Mouse (Mus musculus) embryonic facial prominence, embryonic 12.5 days (tissue): Measurements from ENCODE around the gene Myh14. TPM values are rescaled to one million over a fixed set of nuclear protein-coding genes. Genes with fewer than 3 reads are reported as not detected.

Source experiments
- ATAC-seq: fragments of 200-750 bp; cut with Nextera tagmentation; 2 replicates; pipeline ENCODE4 v1.8.0; 2017; ENCODE audit not compliant: insufficient number of reproducible peaks, insufficient read depth, low FRiP score, low TSS enrichment
- H3K27ac ChIP-seq: fragments of 300-500 bp; sonication (generic); 2 replicates; pipeline ENCODE4 v1.5.1; 2016; ENCODE audit warnings: mild to moderate bottlenecking
- H3K27me3 ChIP-seq: fragments of 300-500 bp; sonication (generic); 2 replicates; pipeline ENCODE4 v1.6.1; 2016; ENCODE audit warnings: mild to moderate bottlenecking, moderate library complexity
- H3K36me3 ChIP-seq: fragments of 300-500 bp; sonication (generic); 2 replicates; pipeline ENCODE4 v1.6.1; 2016; ENCODE audit warnings: mild to moderate bottlenecking
- H3K4me1 ChIP-seq: fragments of 300-500 bp; sonication (generic); 2 replicates; pipeline ENCODE4 v1.6.1; 2016
- H3K4me2 ChIP-seq: fragments of 300-500 bp; sonication (generic); replicated peaks from 2 replicates; pipeline ENCODE4 v1.6.1; 2016; ENCODE audit warnings: mild to moderate bottlenecking, moderate library complexity
- H3K4me3 ChIP-seq: fragments of 300-500 bp; sonication (generic); 2 replicates; pipeline ENCODE4 v1.5.1; 2016; ENCODE audit warnings: mild to moderate bottlenecking
- H3K9ac ChIP-seq: fragments of 300-500 bp; sonication (generic); 2 replicates; pipeline ENCODE4 v1.6.1; 2016; ENCODE audit warnings: mild to moderate bottlenecking, moderate library complexity
- H3K9me3 ChIP-seq: fragments of 300-500 bp; sonication (generic); 2 replicates; pipeline ENCODE4 v1.6.1; 2016; ENCODE audit warnings: mild to moderate bottlenecking, moderate library complexity
- WGBS: fragments of 180-500 bp; shearing (Covaris S2); methylation state at CpG from one replicate; pipeline ENCODE4 v1.1.7; 2016; 5-methylcytosine and 5-hydroxymethylcytosine counted together
- polyA plus RNA-seq: library from polyadenylated mRNA; unstranded; fragments of >200 nt; fragmentation: Nextera tagmentation; extraction: Ambion mirVana; gene quantifications from 2 replicates; pipeline ENCODE4 v1.2.1, GENCODE M21; 2016

Gene Myh14
- polyA plus RNA-seq, 1 experiment from 2014 or later = 6.8 TPM

GRCm38 (mm10) chr7:44669103-44669502 lies 1.5 kb downstream of the Myh14 start:
- Histone ChIP-seq H3K36me3 (no peaks in the 10 kb centered on the region), H3K4me1 (peaks cover 13% of the 10 kb centered on the region; the same call in 1 of the 2 replicates), H3K27me3 (peaks cover 24% of the 10 kb centered on the region), H3K4me3 (no peak overlapping the region), H3K9ac (no peak overlapping the region), H3K9me3 (peaks cover 3% of the 10 kb centered on the region; the same call in 1 of the 2 replicates), H3K4me2 (0 out of 2 replicates have a peak overlapping the region, but pooled peaks have one; percentile 7), H3K27ac (no peak overlapping the region)
- whole genome bisulfite sequencing = 12% methylated on average over 21 of the region's 21 CpGs
- ATAC-seq = no peak

- no peaks in the 10 kb centered on the region for H3K36me3 ChIP-seq
- H3K9me3 ChIP-seq = peaks cover 3% of the 10 kb centered on the region; the same call in 1 of the 2 replicates
- WGBS = 64% methylated on average over 13 of the region's 13 CpGs
- peaks cover 13% of the 10 kb centered on the region; the same call in 1 of the 2 replicates for H3K4me1 ChIP-seq
- H3K9ac ChIP-seq = no peak overlapping the region
- ATAC-seq = no peak
- H3K27me3 ChIP-seq = peaks cover 24% of the 10 kb centered on the region
- no peak overlapping the region for H3K4me2 ChIP-seq
- 0 out of 2 replicates have a peak overlapping the region, but pooled peaks have one; percentile 41 for H3K27ac ChIP-seq
- H3K4me3 ChIP-seq = no peak overlapping the region
Observed at GRCm38 (mm10) chr7:44667996-44668738, 2.5 kb downstream of the Myh14 start.

- Histone ChIP-seq H3K4me3 (no peak overlapping the region), H3K27ac (no peak overlapping the region), H3K9ac (no peak overlapping the region), H3K9me3 (peaks cover 3% of the 10 kb centered on the region; the same call in 1 of the 2 replicates), H3K4me2 (no peak overlapping the region), H3K36me3 (no peaks in the 10 kb centered on the region), H3K4me1 (peaks cover 9% of the 10 kb centered on the region; the same call in 1 of the 2 replicates), H3K27me3 (peaks cover 21% of the 10 kb centered on the region)
- ATAC-seq = no peak
- 79% methylated on average over 2 of the region's 2 CpGs for WGBS
Observed at GRCm38 (mm10) chr7:44666462-44666861, 4.2 kb downstream of the Myh14 start.

- no peak for ATAC-seq
- Histone ChIP-seq H3K4me2 (no peak overlapping the region), H3K27me3 (peaks cover 8% of the 10 kb centered on the region; the same call in 1 of the 2 replicates), H3K4me1 (no peaks in the 10 kb centered on the region), H3K36me3 (no peaks in the 10 kb centered on the region), H3K9ac (no peak overlapping the region), H3K9me3 (peaks cover 3% of the 10 kb centered on the region; the same call in 1 of the 2 replicates), H3K27ac (no peak overlapping the region), H3K4me3 (no peak overlapping the region)
- WGBS = 38% methylated on average over 11 of the region's 11 CpGs
Observed at GRCm38 (mm10) chr7:44664731-44665130, 5.9 kb downstream of the Myh14 start.

- H3K4me3 ChIP-seq = no peak overlapping the region
- H3K9ac ChIP-seq = no peak overlapping the region
- H3K4me2 ChIP-seq = no peak overlapping the region
- 80% methylated on average over 5 of the region's 5 CpGs for WGBS
- no peaks in the 10 kb centered on the region for H3K36me3 ChIP-seq
- no peak for ATAC-seq
- H3K27me3 ChIP-seq = 0 out of 2 replicates have a peak, but pooled peaks cover under 1% of the 10 kb centered on the region
- H3K4me1 ChIP-seq = no peaks in the 10 kb centered on the region
- H3K27ac ChIP-seq = 0 out of 2 replicates have a peak overlapping the region, but pooled peaks have one; percentile 85
- H3K9me3 ChIP-seq = peaks cover 3% of the 10 kb centered on the region; the same call in 1 of the 2 replicates
Observed at GRCm38 (mm10) chr7:44663546-44663945, 7.1 kb downstream of the Myh14 start.

DNA sequence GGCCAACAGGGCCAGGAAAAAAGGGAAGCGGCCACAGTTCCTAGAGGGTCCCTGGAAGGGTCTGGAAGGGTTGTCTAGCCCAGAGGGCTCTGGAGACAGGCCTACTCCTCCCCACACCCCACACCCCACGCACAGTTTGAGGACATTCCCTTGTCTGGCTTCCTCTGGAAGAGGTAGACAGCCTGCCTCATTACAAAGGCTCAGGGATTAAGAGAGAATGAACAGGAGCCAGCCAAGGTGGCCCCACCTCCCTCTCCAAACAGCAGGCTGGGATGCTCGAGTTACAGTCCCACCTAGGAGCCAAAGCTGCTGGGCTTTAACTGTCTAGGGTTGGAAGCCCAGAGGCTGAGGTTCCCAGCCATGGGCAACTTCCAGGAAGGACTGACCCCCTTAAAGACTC lies 8.1 kb downstream of the Myh14 start:
- H3K27ac ChIP-seq = peak overlapping the region; percentile 85

GRCm38 (mm10) chr7:44662168-44662567 lies 8.5 kb downstream of the Myh14 start:
- Histone ChIP-seq H3K27ac (peak overlapping the region; percentile 85), H3K4me2 (no peak overlapping the region), H3K9me3 (peaks cover 3% of the 10 kb centered on the region; the same call in 1 of the 2 replicates), H3K9ac (no peak overlapping the region), H3K36me3 (no peaks in the 10 kb centered on the region), H3K4me3 (no peak overlapping the region), H3K4me1 (no peaks in the 10 kb centered on the region), H3K27me3 (no peaks in the 10 kb centered on the region)
- peak; percentile 75; the same call in 1 of the 2 replicates for ATAC-seq
- WGBS = 10% methylated on average over 8 of the region's 8 CpGs

More for the DNA sequence above, 8.1 kb downstream of the Myh14 start:
- Histone ChIP-seq H3K4me2 (no peak overlapping the region), H3K9ac (no peak overlapping the region), H3K36me3 (no peaks in the 10 kb centered on the region), H3K4me1 (no peaks in the 10 kb centered on the region), H3K4me3 (no peak overlapping the region), H3K27me3 (no peaks in the 10 kb centered on the region), H3K9me3 (peaks cover 3% of the 10 kb centered on the region; the same call in 1 of the 2 replicates)
- 6% methylated on average over 3 of the region's 3 CpGs for WGBS
- ATAC-seq = 0 out of 2 replicates have a peak, but pooled peaks have one; percentile 16

- no peak for ATAC-seq
- Histone ChIP-seq H3K36me3 (no peaks in the 10 kb centered on the region), H3K4me3 (no peak overlapping the region), H3K9me3 (no peaks in the 10 kb centered on the region), H3K9ac (no peak overlapping the region), H3K4me1 (no peaks in the 10 kb centered on the region), H3K4me2 (no peak overlapping the region), H3K27ac (peak overlapping the region; percentile 48; the same call in 1 of the 2 replicates), H3K27me3 (no peaks in the 10 kb centered on the region)
- 74% methylated on average over 5 of the region's 5 CpGs for WGBS
Observed at GRCm38 (mm10) chr7:44661219-44661618, 9.4 kb downstream of the Myh14 start.

- no peak for ATAC-seq
- Histone ChIP-seq H3K27me3 (no peaks in the 10 kb centered on the region), H3K4me1 (no peaks in the 10 kb centered on the region), H3K4me2 (no peak overlapping the region), H3K4me3 (no peak overlapping the region), H3K36me3 (no peaks in the 10 kb centered on the region), H3K9ac (no peak overlapping the region), H3K9me3 (no peaks in the 10 kb centered on the region), H3K27ac (no peak overlapping the region)
- WGBS = 18% methylated on average over 8 of the region's 8 CpGs
Observed at GRCm38 (mm10) chr7:44655504-44655903, 15.1 kb downstream of the Myh14 start.

- H3K4me1 ChIP-seq = no peaks in the 10 kb centered on the region
- no peak overlapping the region for H3K27ac ChIP-seq
- 44% methylated on average over 8 of the region's 8 CpGs for WGBS
- H3K9me3 ChIP-seq = no peaks in the 10 kb centered on the region
- H3K36me3 ChIP-seq = no peaks in the 10 kb centered on the region
- H3K4me2 ChIP-seq = no peak overlapping the region
- H3K9ac ChIP-seq = no peak overlapping the region
- H3K27me3 ChIP-seq = no peaks in the 10 kb centered on the region
- H3K4me3 ChIP-seq = no peak overlapping the region
- no peak for ATAC-seq
Observed at GRCm38 (mm10) chr7:44653773-44654172, 16.9 kb downstream of the Myh14 start.

GRCm38 (mm10) chr7:44651416-44651815 lies 19.2 kb downstream of the Myh14 start:
- Histone ChIP-seq H3K4me2 (no peak overlapping the region), H3K27ac (no peak overlapping the region), H3K4me3 (no peak overlapping the region), H3K27me3 (no peaks in the 10 kb centered on the region), H3K9me3 (no peaks in the 10 kb centered on the region), H3K36me3 (no peaks in the 10 kb centered on the region), H3K4me1 (no peaks in the 10 kb centered on the region), H3K9ac (no peak overlapping the region)
- WGBS = 76% methylated on average over 7 of the region's 7 CpGs
- no peak for ATAC-seq

DNA sequence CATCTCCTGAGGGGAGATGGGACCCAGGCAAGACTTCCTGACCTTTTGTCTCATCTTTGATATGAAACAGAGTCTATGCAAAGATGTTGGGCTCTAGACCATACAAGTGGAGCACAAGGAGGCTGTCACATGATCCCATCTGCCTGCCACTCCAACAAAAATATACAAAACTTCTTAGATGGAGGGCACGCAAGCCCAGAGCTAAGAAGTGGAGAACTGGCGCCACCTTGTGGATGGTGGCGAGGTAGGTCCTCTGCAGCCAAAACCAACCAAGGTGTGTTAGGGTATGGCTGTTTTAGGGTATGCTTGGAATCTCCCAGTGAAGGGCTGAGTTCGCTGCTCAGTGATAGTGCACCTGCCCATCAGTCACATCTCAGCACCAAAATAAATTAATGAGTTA lies 20.7 kb downstream of the Myh14 start:
- Histone ChIP-seq H3K4me2 (no peak overlapping the region), H3K9me3 (no peaks in the 10 kb centered on the region), H3K27ac (no peak overlapping the region), H3K27me3 (peaks cover 12% of the 10 kb centered on the region), H3K36me3 (no peaks in the 10 kb centered on the region), H3K9ac (no peak overlapping the region), H3K4me3 (no peak overlapping the region), H3K4me1 (no peaks in the 10 kb centered on the region)
- 15% methylated on average over 4 of the region's 4 CpGs for WGBS
- no peak for ATAC-seq
